Mouse (Mus musculus): ENCODE data around the gene Fam129a. TPM values are rescaled to one million over a fixed set of nuclear protein-coding genes. Genes with fewer than 3 reads are reported as not detected.
A peak's percentile ranks its signal among the peaks of the same experiment; 100 is the strongest.

Fam129a gene
- polyA plus RNA-seq, 1 experiment from 2014 or later: 13.8 TPM

GRCm38 (mm10) chr1:151560536-151560935 lies 10.4 kb upstream of the Fam129a start:
- no peak overlapping the region for H3K4me2 ChIP-seq (ENCODE audit: low read depth, low read length)
- WGBS (ENCODE audit: insufficient replicate concordance): 54% methylated on average over 11 of the region's 11 CpGs
- H3K9me3 ChIP-seq (replicated peaks; ENCODE audit: control insufficient read depth, low read length): no peaks in the 10 kb centered on the region
- no peak for ATAC-seq (ENCODE audit: low read depth)
- H3K27ac ChIP-seq (ENCODE audit: low read length): no peak overlapping the region
- no peak overlapping the region for H3K9ac ChIP-seq (ENCODE audit: low read depth, low read length)
- H3K27me3 ChIP-seq (ENCODE audit: control insufficient read depth, insufficient read depth, low read depth, low read length): no peaks in the 10 kb centered on the region
- no peaks in the 10 kb centered on the region for H3K36me3 ChIP-seq (ENCODE audit: control insufficient read depth, insufficient read depth)
- H3K4me3 ChIP-seq (ENCODE audit: low read depth, low read length): no peak overlapping the region
- H3K4me1 ChIP-seq (ENCODE audit: control insufficient read depth, low read depth, low read length): no peaks in the 10 kb centered on the region

- Histone ChIP-seq H3K9ac (ENCODE audit: low read depth, low read length) (no peak overlapping the region), H3K4me3 (ENCODE audit: low read depth, low read length) (no peak overlapping the region), H3K27me3 (ENCODE audit: control insufficient read depth, insufficient read depth, low read depth, low read length) (no peaks in the 10 kb centered on the region), H3K4me2 (ENCODE audit: low read depth, low read length) (no peak overlapping the region), H3K4me1 (ENCODE audit: control insufficient read depth, low read depth, low read length) (no peaks in the 10 kb centered on the region), H3K36me3 (ENCODE audit: control insufficient read depth, insufficient read depth) (no peaks in the 10 kb centered on the region), H3K9me3 (replicated peaks; ENCODE audit: control insufficient read depth, low read length) (no peaks in the 10 kb centered on the region), H3K27ac (ENCODE audit: low read length) (no peak overlapping the region)
- no peak for ATAC-seq (ENCODE audit: low read depth)
- 53% methylated on average over 5 of the region's 5 CpGs for WGBS (ENCODE audit: insufficient replicate concordance)
These were observed 7.6 kb upstream of the Fam129a start for GRCm38 (mm10) chr1:151563401-151563800.

DNA sequence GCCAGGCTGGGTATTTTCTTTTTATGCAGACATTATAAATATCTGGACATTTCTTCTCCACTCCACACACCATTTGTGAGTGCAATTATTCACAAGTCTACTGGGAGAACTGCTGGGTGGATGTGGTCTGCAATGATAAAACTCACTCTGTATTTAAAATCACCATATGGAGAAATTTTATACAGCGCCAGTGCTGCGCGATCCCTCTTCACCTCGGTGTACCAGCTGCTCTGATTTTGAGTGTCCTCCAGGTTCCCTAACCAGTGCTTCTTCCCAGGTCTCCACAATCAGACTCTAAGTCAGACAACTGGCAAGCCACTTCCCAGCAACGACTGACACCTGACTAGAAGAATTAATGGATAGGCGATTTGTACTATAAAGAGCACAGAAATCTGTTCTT lies 7.1 kb upstream of the Fam129a start:
- Histone ChIP-seq H3K9ac (ENCODE audit: low read depth, low read length) (no peak overlapping the region), H3K4me1 (ENCODE audit: control insufficient read depth, low read depth, low read length) (no peaks in the 10 kb centered on the region), H3K9me3 (replicated peaks; ENCODE audit: control insufficient read depth, low read length) (no peaks in the 10 kb centered on the region), H3K36me3 (ENCODE audit: control insufficient read depth, insufficient read depth) (no peaks in the 10 kb centered on the region), H3K4me3 (ENCODE audit: low read depth, low read length) (no peak overlapping the region), H3K27me3 (ENCODE audit: control insufficient read depth, insufficient read depth, low read depth, low read length) (no peaks in the 10 kb centered on the region), H3K4me2 (ENCODE audit: low read depth, low read length) (no peak overlapping the region), H3K27ac (ENCODE audit: low read length) (no peak overlapping the region)
- 50% methylated on average over 6 of the region's 6 CpGs for WGBS (ENCODE audit: insufficient replicate concordance)
- no peak for ATAC-seq (ENCODE audit: low read depth)

- H3K36me3 ChIP-seq (ENCODE audit: control insufficient read depth, insufficient read depth): no peaks in the 10 kb centered on the region
- H3K4me2 ChIP-seq (ENCODE audit: low read depth, low read length): no peak overlapping the region
- no peaks in the 10 kb centered on the region for H3K9me3 ChIP-seq (replicated peaks; ENCODE audit: control insufficient read depth, low read length)
- WGBS (ENCODE audit: insufficient replicate concordance): 11% methylated on average over 12 of the region's 12 CpGs
- no peaks in the 10 kb centered on the region for H3K27me3 ChIP-seq (ENCODE audit: control insufficient read depth, insufficient read depth, low read depth, low read length)
- ATAC-seq (ENCODE audit: low read depth): peak; percentile 74; the same call in 1 of the 2 replicates
- no peaks in the 10 kb centered on the region for H3K4me1 ChIP-seq (ENCODE audit: control insufficient read depth, low read depth, low read length)
- H3K27ac ChIP-seq (ENCODE audit: low read length): no peak overlapping the region
- no peak overlapping the region for H3K9ac ChIP-seq (ENCODE audit: low read depth, low read length)
- H3K4me3 ChIP-seq (ENCODE audit: low read depth, low read length): no peak overlapping the region
These were observed 6.6 kb upstream of the Fam129a start for GRCm38 (mm10) chr1:151564377-151564776.

GRCm38 (mm10) chr1:151568682-151569081 lies 2.3 kb upstream of the Fam129a start:
- no peak; the same call in 1 of the 2 replicates for ATAC-seq (ENCODE audit: low read depth)
- WGBS (ENCODE audit: insufficient replicate concordance): 56% methylated on average over 7 of the region's 7 CpGs
- H3K27me3 ChIP-seq (ENCODE audit: control insufficient read depth, insufficient read depth, low read depth, low read length): peaks cover 11% of the 10 kb centered on the region
- H3K9me3 ChIP-seq (replicated peaks; ENCODE audit: control insufficient read depth, low read length): no peaks in the 10 kb centered on the region
- peaks cover 7% of the 10 kb centered on the region for H3K4me1 ChIP-seq (ENCODE audit: control insufficient read depth, low read depth, low read length)
- no peak overlapping the region for H3K9ac ChIP-seq (ENCODE audit: low read depth, low read length)
- no peak overlapping the region for H3K4me2 ChIP-seq (ENCODE audit: low read depth, low read length)
- no peak overlapping the region for H3K27ac ChIP-seq (ENCODE audit: low read length)
- no peak overlapping the region for H3K4me3 ChIP-seq (ENCODE audit: low read depth, low read length)
- H3K36me3 ChIP-seq (ENCODE audit: control insufficient read depth, insufficient read depth): no peaks in the 10 kb centered on the region

DNA sequence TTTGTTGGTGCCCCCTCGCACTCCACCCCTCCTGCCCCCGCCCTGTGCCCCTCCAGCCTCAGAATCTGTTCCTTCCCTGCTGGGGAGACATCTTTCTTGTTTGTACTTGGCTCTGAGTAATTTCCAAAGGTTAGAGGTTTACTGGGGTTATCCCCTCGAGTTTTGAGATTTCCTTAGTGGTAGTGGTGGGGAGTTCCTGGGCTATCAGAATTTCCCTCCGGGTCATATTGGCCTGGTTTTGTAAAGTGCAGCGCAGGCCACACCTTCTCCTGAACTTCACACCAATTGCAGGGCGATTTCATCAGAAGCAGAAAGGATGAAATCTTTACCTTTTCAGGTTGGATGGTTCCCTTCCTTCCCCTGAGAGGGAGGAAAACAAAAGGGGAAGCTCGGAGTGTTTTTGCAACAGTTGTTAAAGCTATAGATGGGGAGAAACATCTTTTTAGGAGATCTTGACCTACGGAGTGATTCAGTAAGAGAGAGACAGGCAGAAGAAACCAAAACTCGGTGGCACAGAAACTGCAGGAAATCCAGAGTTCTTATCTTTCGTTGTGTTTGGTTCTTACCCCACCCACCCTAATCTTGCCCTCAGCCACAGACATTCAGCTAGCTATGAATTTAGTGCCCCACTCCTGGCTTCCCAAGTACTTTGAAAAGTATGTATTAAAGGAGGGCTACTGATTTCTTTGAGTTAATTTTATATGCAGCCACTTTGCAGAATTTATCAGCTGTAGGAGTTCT lies 1.0 kb downstream of the Fam129a start:
- Histone ChIP-seq H3K4me2 (ENCODE audit: low read depth, low read length) (peak overlapping the region; percentile 65), H3K4me1 (ENCODE audit: control insufficient read depth, low read depth, low read length) (peaks cover 7% of the 10 kb centered on the region), H3K27me3 (ENCODE audit: control insufficient read depth, insufficient read depth, low read depth, low read length) (peaks cover 11% of the 10 kb centered on the region), H3K9ac (ENCODE audit: low read depth, low read length) (peak overlapping the region; percentile 62), H3K36me3 (ENCODE audit: control insufficient read depth, insufficient read depth) (no peaks in the 10 kb centered on the region; the same call in 1 of the 2 replicates), H3K27ac (ENCODE audit: low read length) (peak overlapping the region; percentile 60; the same call in 1 of the 2 replicates), H3K9me3 (replicated peaks; ENCODE audit: control insufficient read depth, low read length) (no peaks in the 10 kb centered on the region), H3K4me3 (ENCODE audit: low read depth, low read length) (peak overlapping the region; percentile 64)
- peak; percentile 39; the same call in 1 of the 2 replicates for ATAC-seq (ENCODE audit: low read depth)
- 6% methylated on average over 10 of the region's 10 CpGs for WGBS (ENCODE audit: insufficient replicate concordance)

DNA sequence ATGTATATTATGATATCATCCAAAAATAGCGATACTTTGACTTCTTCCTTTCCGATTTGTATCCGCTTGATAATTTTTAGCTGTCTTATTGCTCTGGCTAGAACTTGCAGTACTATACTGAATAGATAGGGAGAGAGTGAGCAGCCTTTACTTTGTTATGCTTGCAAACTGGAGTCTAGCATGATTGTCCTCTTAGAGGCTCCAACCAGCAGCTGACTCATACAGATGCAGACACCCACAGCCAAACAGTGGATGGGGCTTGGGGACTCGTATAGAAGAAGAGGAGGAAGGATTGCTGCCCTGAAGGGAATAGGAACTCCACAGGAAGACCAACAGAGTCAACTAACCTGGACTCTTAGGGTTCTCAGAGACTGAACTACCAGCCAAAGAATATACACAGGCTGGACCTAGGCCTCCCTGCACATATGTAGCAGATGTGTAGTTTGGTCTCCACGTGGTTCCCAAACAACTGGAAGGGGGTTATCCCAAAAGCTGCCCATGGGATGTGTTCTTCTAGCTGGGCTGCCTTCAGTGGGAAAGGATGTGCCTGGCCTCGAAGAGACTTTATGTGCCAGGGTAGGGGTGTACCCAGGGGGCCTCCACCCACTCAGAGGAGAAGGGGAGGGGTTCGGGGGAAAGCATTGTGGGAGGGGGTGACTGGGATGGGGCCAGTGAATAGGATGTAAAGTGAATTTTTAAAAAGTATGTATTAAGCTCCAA lies 1.8 kb downstream of the Fam129a start:
- Histone ChIP-seq H3K9ac (ENCODE audit: low read depth, low read length) (no peak overlapping the region), H3K27ac (ENCODE audit: low read length) (no peak overlapping the region), H3K9me3 (replicated peaks; ENCODE audit: control insufficient read depth, low read length) (no peaks in the 10 kb centered on the region), H3K4me1 (ENCODE audit: control insufficient read depth, low read depth, low read length) (peaks cover 7% of the 10 kb centered on the region), H3K36me3 (ENCODE audit: control insufficient read depth, insufficient read depth) (no peaks in the 10 kb centered on the region; the same call in 1 of the 2 replicates), H3K27me3 (ENCODE audit: control insufficient read depth, insufficient read depth, low read depth, low read length) (peaks cover 11% of the 10 kb centered on the region), H3K4me3 (ENCODE audit: low read depth, low read length) (peak overlapping the region; percentile 64; the same call in 1 of the 2 replicates), H3K4me2 (ENCODE audit: low read depth, low read length) (peak overlapping the region; percentile 65)
- 51% methylated on average over 7 of the region's 7 CpGs for WGBS (ENCODE audit: insufficient replicate concordance)
- ATAC-seq (ENCODE audit: low read depth): no peak

DNA sequence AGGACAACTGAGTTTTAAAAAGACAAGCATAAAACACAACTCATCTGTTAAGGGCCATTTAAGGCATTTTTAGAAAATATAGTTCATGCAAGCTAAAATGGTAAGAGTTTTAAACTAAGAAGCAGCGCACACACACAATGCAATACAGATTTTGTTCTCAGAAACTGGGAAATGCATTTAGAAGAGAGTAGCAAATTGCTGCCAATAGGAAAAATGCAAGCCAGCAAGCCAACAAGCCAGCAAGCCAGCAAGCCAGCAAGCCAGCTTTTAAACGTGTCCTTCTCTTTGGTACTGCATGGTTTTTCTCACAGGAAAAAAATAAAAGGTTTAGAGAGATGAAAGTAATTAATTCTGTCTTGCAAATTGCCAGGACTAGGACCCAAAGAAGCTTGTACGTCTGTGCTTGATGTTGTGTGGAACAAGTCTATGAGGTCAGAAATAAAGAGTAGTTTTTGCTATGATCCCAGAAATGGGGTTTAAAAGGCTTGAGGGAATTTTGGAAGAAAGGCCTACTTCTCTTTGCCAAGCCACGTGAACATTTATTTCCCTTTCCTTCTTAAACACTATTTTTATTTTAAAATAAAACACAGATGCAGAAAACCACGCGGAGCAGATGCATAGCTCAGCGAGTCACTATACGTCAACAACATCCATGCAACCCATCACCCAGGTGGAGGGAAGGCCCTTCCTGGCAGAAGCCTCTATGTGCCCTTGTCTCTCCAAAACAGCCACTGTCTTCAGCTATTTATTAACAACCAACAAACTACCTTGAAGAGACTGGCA lies 9.4 kb downstream of the Fam129a start:
- ATAC-seq (ENCODE audit: low read depth): no peak
- 75% methylated on average over 8 of the region's 8 CpGs for WGBS (ENCODE audit: insufficient replicate concordance)

More for the DNA sequence above, 9.4 kb downstream of the Fam129a start:
- Histone ChIP-seq H3K4me3 (ENCODE audit: low read depth, low read length) (no peak overlapping the region), H3K9me3 (replicated peaks; ENCODE audit: control insufficient read depth, low read length) (no peaks in the 10 kb centered on the region), H3K4me2 (ENCODE audit: low read depth, low read length) (no peak overlapping the region), H3K9ac (ENCODE audit: low read depth, low read length) (no peak overlapping the region), H3K27me3 (ENCODE audit: control insufficient read depth, insufficient read depth, low read depth, low read length) (no peaks in the 10 kb centered on the region), H3K36me3 (ENCODE audit: control insufficient read depth, insufficient read depth) (no peaks in the 10 kb centered on the region; the same call in 1 of the 2 replicates), H3K4me1 (ENCODE audit: control insufficient read depth, low read depth, low read length) (no peaks in the 10 kb centered on the region), H3K27ac (ENCODE audit: low read length) (no peak overlapping the region)
